Mouse (Mus musculus) kidney, postnatal 10 days (tissue): ENCODE measurements at regions not wholly inside any gene's neighbourhood (a gene's known extent, or its start where the extent isn't known, plus 50 kb on each side); places are given as distances from the start of the nearest gene placed in this dataset.
"Not testable (repeated sequence)": the region's sequence is repeated elsewhere in the genome, so short reads cannot be mapped to it uniquely, and the experiment has no call there.

Experiments used
- DNase-seq: peaks from one replicate; pipeline ENCODE4 v3.0.0; 2021; ENCODE audit warnings: mixed read lengths

DNA sequence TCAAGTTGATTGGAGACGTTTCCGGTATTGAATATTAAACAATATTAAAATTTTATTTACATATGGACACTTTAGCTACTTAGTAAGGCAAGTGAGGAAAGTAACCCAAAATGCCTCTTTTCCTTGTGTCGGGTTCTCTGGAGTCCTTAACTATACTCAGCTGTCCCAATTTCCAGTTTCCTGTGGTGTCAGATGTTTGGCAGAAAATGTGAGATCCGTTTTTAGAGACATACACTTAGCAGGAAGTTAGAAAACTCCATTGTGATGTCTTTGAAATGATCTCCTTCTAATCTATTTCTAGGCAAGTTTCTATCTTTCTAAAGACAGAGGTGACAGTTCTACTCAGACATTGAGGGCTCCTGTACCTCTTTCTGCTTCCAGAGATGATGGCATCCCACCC is 168.9 kb upstream of the Plcxd3 start:
- DNase-seq = no peak

DNA sequence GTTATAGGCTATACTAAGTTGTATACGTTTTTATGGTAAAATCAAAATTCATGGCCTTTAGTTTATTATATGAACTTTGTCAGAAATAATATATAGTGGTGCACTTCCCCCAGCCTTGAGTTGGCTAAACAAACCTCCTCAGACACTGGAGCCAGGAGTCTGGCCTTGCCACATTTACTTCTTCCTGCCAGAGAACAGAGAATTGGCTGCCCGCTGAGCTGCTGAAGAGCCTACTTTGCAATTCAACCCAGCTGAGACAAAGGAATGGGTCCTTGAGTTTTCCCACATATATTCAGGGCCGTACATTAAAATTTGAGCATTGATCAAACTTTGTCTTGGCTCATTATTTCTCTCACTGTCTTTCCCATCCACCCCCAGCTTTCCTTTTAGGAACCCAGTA is 161.9 kb upstream of the Plcxd3 start:
- no peak for DNase-seq

DNA sequence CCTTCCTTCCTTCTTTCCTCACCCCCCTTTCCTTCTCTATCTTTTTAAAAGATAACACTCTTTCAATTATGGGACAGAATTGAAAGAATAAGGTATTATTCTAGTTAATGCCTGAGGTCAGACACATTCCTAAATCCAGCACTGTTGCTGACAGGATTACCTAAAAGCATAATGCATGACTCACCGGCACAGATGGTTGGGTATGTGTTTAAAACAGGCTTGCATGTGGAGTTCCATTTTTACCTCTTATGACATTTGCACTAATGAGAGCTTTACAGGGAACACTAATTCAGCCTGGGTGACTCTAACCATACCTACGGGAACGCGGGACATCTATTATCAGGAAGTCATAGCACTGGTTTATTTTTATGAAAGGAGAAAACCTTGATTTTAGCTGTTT is 156.2 kb upstream of the Plcxd3 start:
- DNase-seq = no peak

GRCm38 (mm10) chr15:4228055-4228454 is 147.2 kb upstream of the Plcxd3 start:
- peak; percentile 8 for DNase-seq

DNA sequence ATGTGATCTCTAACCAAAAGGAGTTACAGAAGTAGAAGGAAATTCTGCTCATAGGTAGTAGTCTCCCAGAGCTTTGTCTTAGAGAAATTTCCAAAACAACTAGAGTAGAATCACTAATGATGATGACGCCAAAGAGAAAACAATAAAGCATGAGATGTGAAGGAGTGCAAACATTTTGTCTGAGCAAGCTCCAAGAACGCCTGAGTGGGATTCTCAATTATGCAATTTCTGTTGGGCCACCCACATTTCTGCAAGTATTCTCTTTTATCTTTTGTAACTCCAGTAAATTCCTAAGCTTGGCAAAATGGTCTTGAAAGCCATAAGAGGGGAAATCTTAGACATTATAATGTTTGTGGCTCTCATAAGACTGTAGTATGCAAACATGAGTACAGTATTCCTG is 134.6 kb upstream of the Plcxd3 start:
- no peak for DNase-seq

DNA sequence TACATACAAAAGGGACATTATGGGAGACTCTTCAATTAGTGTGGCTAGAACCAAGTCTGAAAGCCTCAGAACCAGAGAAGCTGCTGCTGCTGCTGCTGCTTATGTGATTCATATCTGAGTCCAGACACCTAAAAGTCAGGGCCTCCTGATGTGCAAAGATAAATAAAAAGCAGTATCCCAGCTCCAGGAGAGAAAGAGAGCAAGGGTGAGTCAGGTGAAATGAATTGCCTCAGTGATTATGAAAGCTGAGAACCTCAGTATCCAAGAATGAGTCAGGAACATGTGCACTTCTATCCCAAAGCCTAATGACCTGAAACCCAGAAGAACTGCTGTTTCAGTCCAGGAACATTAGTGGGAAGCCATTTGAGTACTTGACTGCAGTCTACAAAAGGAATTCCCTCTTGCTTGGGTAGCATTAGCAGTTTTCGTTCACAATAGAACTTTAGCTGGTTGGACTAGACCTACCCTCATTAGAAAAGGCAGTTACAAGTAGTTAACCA is 127.6 kb upstream of the Plcxd3 start:
- DNase-seq = no peak

DNA sequence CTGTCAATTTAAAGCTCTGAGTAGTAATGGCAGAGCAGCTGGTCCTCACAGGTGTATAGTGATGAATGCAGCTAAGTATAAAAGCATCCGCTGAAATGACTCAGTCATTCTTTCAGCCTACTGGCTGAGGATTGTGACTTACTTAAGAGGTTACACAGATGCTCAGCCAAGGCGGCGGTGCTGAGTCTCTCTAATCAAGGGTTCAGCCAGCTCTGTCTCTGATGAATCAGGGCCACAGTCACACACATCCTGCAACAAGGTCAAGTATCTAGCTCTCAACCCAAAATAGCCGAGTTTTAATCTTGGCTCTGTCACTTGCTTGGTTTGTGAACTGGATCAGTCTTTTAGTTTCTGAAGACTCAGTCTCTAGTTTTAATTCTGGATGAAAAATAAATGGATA is 110.7 kb upstream of the Plcxd3 start:
- peak; percentile 12 for DNase-seq

DNA sequence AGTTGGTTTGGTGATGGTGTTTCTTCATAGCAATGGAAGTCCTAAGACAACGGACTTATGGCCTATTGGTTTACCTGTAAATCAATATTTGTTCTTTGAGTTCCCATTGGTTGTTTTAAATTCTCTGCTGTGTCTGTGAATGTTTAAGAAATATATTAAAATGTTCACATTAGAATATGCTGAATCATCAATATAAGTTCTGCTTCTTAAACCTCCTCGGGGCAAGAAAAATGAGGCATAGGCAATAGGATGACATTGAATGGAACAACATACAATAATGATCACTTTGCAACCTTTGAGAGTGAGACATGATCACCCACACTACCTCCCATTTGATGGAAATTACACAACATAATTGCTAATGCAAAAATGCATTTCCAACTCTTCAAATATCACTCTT is 105.5 kb upstream of the Plcxd3 start:
- DNase-seq = no peak

DNA sequence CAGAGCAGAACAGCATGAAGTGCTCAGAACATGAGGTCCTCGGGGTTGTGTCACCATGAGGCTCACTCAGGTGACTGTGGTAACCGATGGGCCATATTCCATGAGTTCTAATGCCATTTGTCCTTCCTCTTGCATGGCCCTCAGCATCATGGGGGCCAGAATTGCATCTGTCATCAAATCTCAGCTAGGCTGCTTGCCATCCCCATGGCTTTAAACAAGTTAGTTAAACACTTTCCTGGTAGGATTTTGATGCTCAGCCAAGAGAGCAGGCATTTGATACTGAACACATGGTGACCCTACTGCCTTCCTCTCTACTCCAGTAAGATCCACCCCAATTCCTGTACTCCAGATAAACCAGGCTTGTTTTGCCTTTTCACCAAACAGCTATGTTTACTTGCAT is 98.3 kb upstream of the Plcxd3 start:
- DNase-seq = no peak

GRCm38 (mm10) chr15:4307498-4307897 is 67.8 kb upstream of the Plcxd3 start:
- no peak for DNase-seq

DNA sequence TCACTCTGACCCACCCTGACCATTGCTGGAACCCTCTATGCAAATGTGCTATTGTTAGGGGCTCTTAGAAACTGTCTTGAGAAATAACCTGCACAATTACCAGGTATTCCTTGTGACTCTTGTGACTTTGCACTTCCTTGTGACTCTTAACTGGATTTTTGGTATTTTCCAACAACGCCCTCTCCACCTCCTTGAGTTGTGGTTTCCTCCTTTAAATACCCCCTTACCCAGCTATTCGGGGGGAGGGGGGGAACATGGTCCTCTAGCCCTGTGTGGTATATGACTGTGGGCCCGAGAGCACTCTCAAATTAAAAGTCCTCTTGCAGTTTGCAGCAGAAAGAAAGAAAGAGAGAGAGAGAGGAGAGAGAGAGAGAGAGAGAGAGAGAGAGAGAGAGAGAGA is 61.6 kb upstream of the Plcxd3 start:
- not testable (repeated sequence) for DNase-seq

DNA sequence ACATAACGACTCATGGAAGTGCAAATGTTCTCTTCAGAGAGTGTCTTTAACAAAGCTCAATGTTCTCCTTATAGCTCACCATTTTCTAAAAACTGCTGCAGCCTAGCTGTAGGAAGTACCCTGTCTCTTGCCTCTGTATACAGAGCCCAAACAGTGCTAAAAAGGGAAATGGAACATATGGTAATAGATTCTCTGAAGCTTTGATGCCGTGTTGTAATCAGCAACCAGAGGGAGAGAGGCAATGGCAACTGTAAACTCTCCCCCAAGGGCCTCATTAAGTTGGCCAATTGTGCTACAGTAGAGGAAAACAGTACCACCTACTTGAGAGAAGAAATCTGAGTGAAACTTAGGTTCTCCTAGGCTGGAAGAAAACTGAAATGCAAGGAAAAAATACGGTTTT is 59.4 kb upstream of the Plcxd3 start:
- DNase-seq = no peak
